Mouse (Mus musculus): Measurements from ENCODE around the gene Ube2v1. TPM values are rescaled to one million over a fixed set of nuclear protein-coding genes. Genes with fewer than 3 reads are reported as not detected.
A peak's percentile ranks its signal among the peaks of the same experiment; 100 is the strongest.

Gene Ube2v1
- polyA plus RNA-seq, 1 experiment = 135 TPM

- TF ChIP-seq CTCF (IDR thresholded peaks at IDR 0.05; ENCODE audit: insufficient read depth, low read length) = no peak
- no peak for TF ChIP-seq POLR2A (IDR thresholded peaks at IDR 0.05; ENCODE audit: borderline replicate concordance, extremely low read depth, low read depth, low read length)
- 84% methylated on average over 18 of the region's 18 CpGs for WGBS
- Histone ChIP-seq H3K4me3 (replicated peaks; ENCODE audit: extremely low read depth, low read depth, low read length) (no peak overlapping the region), H3K4me1 (ENCODE audit: control insufficient read depth, insufficient read depth, low read length) (no peaks in the 10 kb centered on the region; the same call in 1 of the 2 replicates)
- no peak for DNase-seq
These were observed 34.2 kb upstream of the Ube2v1 start for GRCm38 (mm10) chr2:167665972-167666713.

GRCm38 (mm10) chr2:167662713-167663112 lies 30.8 kb upstream of the Ube2v1 start:
- no peak for DNase-seq

GRCm38 (mm10) chr2:167661270-167662203 lies 29.6 kb upstream of the Ube2v1 start, which contains the start of gene Gm20431:
Gene Gm20431 (minus strand): TSS chr2:167661496.
- peak; percentile 86 for DNase-seq
- under 1% methylated on average over 107 of the region's 110 CpGs for WGBS
- TF ChIP-seq CTCF (IDR thresholded peaks at IDR 0.05; ENCODE audit: insufficient read depth, low read length) (no peak), POLR2A (IDR thresholded peaks at IDR 0.05; ENCODE audit: borderline replicate concordance, extremely low read depth, low read depth, low read length) (peak; percentile 94; the same call in 1 of the 2 replicates)
- H3K4me3 ChIP-seq (replicated peaks; ENCODE audit: extremely low read depth, low read depth, low read length) = peak within 1 kb of the TSS; percentile 95
- H3K4me1 ChIP-seq (ENCODE audit: control insufficient read depth, insufficient read depth, low read length) = peaks cover 29% of the 10 kb centered on the region

More at GRCm38 (mm10) chr2:167662713-167663112, 30.8 kb upstream of the Ube2v1 start:
- Histone ChIP-seq H3K4me3 (replicated peaks; ENCODE audit: extremely low read depth, low read depth, low read length) (no peak overlapping the region), H3K4me1 (ENCODE audit: control insufficient read depth, insufficient read depth, low read length) (peaks cover 21% of the 10 kb centered on the region)
- WGBS = 62% methylated on average over 6 of the region's 6 CpGs
- TF ChIP-seq POLR2A (IDR thresholded peaks at IDR 0.05; ENCODE audit: borderline replicate concordance, extremely low read depth, low read depth, low read length) = no peak
- no peak for TF ChIP-seq CTCF (IDR thresholded peaks at IDR 0.05; ENCODE audit: insufficient read depth, low read length)

- peaks cover 31% of the 10 kb centered on the region for H3K4me1 ChIP-seq (ENCODE audit: control insufficient read depth, insufficient read depth, low read length)
- no peak for TF ChIP-seq CTCF (IDR thresholded peaks at IDR 0.05; ENCODE audit: insufficient read depth, low read length)
- no peak for TF ChIP-seq POLR2A (IDR thresholded peaks at IDR 0.05; ENCODE audit: borderline replicate concordance, extremely low read depth, low read depth, low read length)
- 3% methylated on average over 12 of the region's 12 CpGs for WGBS
- DNase-seq = no peak
- H3K4me3 ChIP-seq (replicated peaks; ENCODE audit: extremely low read depth, low read depth, low read length) = peak overlapping the region; percentile 78
These were observed 28.7 kb upstream of the Ube2v1 start for GRCm38 (mm10) chr2:167660611-167660971.

GRCm38 (mm10) chr2:167659847-167660610 lies 28.1 kb upstream of the Ube2v1 start:
- whole genome bisulfite sequencing = 15% methylated on average over 13 of the region's 13 CpGs

GRCm38 (mm10) chr2:167659177-167659846 lies 27.4 kb upstream of the Ube2v1 start:
- H3K4me1 ChIP-seq (ENCODE audit: control insufficient read depth, insufficient read depth, low read length) = peaks cover 31% of the 10 kb centered on the region
- WGBS = 49% methylated on average over 10 of the region's 10 CpGs
- no peak for DNase-seq
- no peak overlapping the region for H3K4me3 ChIP-seq (replicated peaks; ENCODE audit: extremely low read depth, low read depth, low read length)
- no peak for TF ChIP-seq CTCF (IDR thresholded peaks at IDR 0.05; ENCODE audit: insufficient read depth, low read length)
- TF ChIP-seq POLR2A (IDR thresholded peaks at IDR 0.05; ENCODE audit: borderline replicate concordance, extremely low read depth, low read depth, low read length) = no peak

More at GRCm38 (mm10) chr2:167659847-167660610, 28.1 kb upstream of the Ube2v1 start:
- Histone ChIP-seq H3K4me1 (ENCODE audit: control insufficient read depth, insufficient read depth, low read length) (peaks cover 31% of the 10 kb centered on the region), H3K4me3 (replicated peaks; ENCODE audit: extremely low read depth, low read depth, low read length) (peak overlapping the region; percentile 78)
- peak; percentile 89 for DNase-seq
- TF ChIP-seq POLR2A (IDR thresholded peaks at IDR 0.05; ENCODE audit: borderline replicate concordance, extremely low read depth, low read depth, low read length) (no peak), CTCF (IDR thresholded peaks at IDR 0.05; ENCODE audit: insufficient read depth, low read length) (no peak)

- WGBS = 63% methylated on average over 11 of the region's 11 CpGs
- no peak overlapping the region for H3K4me3 ChIP-seq (replicated peaks; ENCODE audit: extremely low read depth, low read depth, low read length)
- DNase-seq = no peak
- no peak for TF ChIP-seq POLR2A (IDR thresholded peaks at IDR 0.05; ENCODE audit: borderline replicate concordance, extremely low read depth, low read depth, low read length)
- peaks cover 31% of the 10 kb centered on the region for H3K4me1 ChIP-seq (ENCODE audit: control insufficient read depth, insufficient read depth, low read length)
These were observed 26.8 kb upstream of the Ube2v1 start for GRCm38 (mm10) chr2:167658712-167659111.

GRCm38 (mm10) chr2:167657973-167658372 lies 26.1 kb upstream of the Ube2v1 start:
- no peak overlapping the region for H3K4me3 ChIP-seq (replicated peaks; ENCODE audit: extremely low read depth, low read depth, low read length)
- WGBS = 77% methylated on average over 4 of the region's 4 CpGs
- no peak for DNase-seq
- peaks cover 31% of the 10 kb centered on the region for H3K4me1 ChIP-seq (ENCODE audit: control insufficient read depth, insufficient read depth, low read length)
- TF ChIP-seq POLR2A (IDR thresholded peaks at IDR 0.05; ENCODE audit: borderline replicate concordance, extremely low read depth, low read depth, low read length) (no peak), CTCF (IDR thresholded peaks at IDR 0.05; ENCODE audit: insufficient read depth, low read length) (no peak)

All from lung, adult 2 months (tissue).